Mouse (Mus musculus) cortical plate, adult 2 months (tissue): ENCODE data around the gene Fam3c.

Experiments
- CTCF ChIP-seq: fragments of 200-500 bp; IDR thresholded peaks from 2 replicates; pipeline ENCODE4 v1.5.1; 2011; ENCODE audit warnings: mild to moderate bottlenecking, control low read depth, low read length; ENCODE audit not compliant: insufficient read depth; ENCODE audit errors: extremely low read depth
- POLR2A ChIP-seq: fragments of 200-500 bp; IDR thresholded peaks from 2 replicates; pipeline ENCODE4 v1.6.1; 2011; ENCODE audit warnings: mild to moderate bottlenecking, low read length, control low read depth; ENCODE audit not compliant: insufficient read depth; ENCODE audit errors: extremely low read depth

DNA sequence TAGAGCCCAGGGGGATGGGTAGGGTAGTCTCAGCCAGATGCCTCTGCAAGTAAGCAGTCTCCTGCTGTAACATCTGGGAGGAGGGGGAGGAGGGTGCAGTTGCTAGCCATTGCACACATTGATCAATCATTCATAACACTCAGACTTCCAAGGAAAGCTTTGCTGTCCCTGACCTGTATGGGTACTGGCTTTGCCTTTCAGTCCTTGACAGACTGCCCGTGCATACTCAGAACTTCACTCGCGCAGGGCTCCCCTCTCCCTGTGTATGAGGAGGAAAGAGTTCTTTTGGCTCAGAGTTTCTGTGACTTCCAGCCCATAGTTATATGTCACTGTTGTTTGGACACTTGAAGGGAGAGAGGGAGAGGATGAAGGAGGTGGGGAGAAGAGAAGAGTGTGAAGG is 24.2 kb upstream of the Fam3c start:
- no peak for TF ChIP-seq CTCF
- no peak for TF ChIP-seq POLR2A
